ENCODE assay signal across 11 mouse cellular contexts in the genomic region with DNA sequence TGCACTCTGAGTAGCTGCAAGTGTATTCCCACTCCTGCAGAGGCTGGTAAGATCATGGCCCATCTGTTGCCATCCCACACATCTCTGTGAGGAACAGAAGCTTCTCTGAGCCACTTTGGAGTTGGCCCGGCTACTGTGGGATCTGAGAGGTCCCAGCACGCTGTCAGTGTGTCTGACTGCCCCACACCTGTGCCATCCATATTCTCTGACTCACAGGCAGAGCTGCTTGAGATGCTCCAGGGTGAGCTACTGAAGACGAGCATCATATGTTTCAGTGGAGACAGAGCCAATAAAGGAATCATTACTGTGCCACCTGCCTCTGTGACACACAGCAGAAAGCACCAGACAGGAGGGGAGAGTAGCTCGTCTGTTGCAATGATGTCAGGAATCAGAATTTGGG.
DNase-seq lines count a peak whose midpoint lies in the region; ATAC-seq lines count a peak whose summit lies in the region.
"Had no signal": no experiment of that assay in that cellular context is flagged by ENCODE, and none has a peak within 500 bp of the region (broad histone marks: within the 10 kb centered on the region; RNA-seq: fewer than 3 reads in every experiment).

No protein-coding gene starts in this region.

- intact Hi-C loops in left cerebral cortex, postnatal 36 days (cut with DNase I): no loop called here

- no peak for DNase-seq in cerebellum, adult 11 months
- peak; percentile 8 for DNase-seq in cerebellum, adult 9-10 months
- peak; percentile 81 to 86 for DNase-seq in layer of hippocampus, adult 8-10 months (ENCODE audit: low spot score in 2 of 2)
- DNase-seq in left cerebral cortex, postnatal 36 days (ENCODE audit: low spot score in 2 of 2): peak; percentile 80 to 86
- no peak for DNase-seq in spleen, postnatal 14 days (ENCODE audit: low spot score in 2 of 2)
- DNase-seq in adrenal gland, postnatal 25 days: no peak
- DNase-seq in lung, postnatal 10 days: no peak
- DNase-seq: liver, embryonic 13.5 days; spleen, adult 18-20 months; thymus, postnatal 25 days had no signal

- ATAC-seq in cerebellum, adult (ENCODE audit: insufficient number of reproducible peaks, low FRiP score, low TSS enrichment): peak; percentile 52; the same call in 1 of the 2 replicates

Comparison
In these comparisons a context has a peak if more than half of its experiments do, and no peak if none do; other contexts are left out.
1. DNase-seq: peak in cerebellum, adult 9-10 months (single experiment), layer of hippocampus, adult 8-10 months (2 of 2) and left cerebral cortex, postnatal 36 days (2 of 2); none in cerebellum, adult 11 months (single experiment), spleen, postnatal 14 days (0 of 2), adrenal gland, postnatal 25 days (single experiment) and lung, postnatal 10 days (single experiment).